Mouse (Mus musculus) testis, adult 2 months (tissue): ENCODE measurements at regions not wholly inside any gene's neighbourhood (a gene's known extent, or its start where the extent isn't known, plus 50 kb on each side); places are given as distances from the start of the nearest gene placed in this dataset.

Source experiments
- CTCF ChIP-seq: fragments of 200-500 bp; IDR thresholded peaks from 2 replicates; pipeline ENCODE4 v1.5.1; 2012; ENCODE audit warnings: low read depth, mild to moderate bottlenecking, inconsistent platforms, low read length, moderate library complexity; ENCODE audit not compliant: control insufficient read depth, insufficient read depth, insufficient replicate concordance
- POLR2A ChIP-seq: fragments of 200-500 bp; IDR thresholded peaks from 2 replicates; pipeline ENCODE4 v1.6.1; 2012; ENCODE audit warnings: low read depth, mild to moderate bottlenecking, inconsistent platforms, low read length, moderate library complexity; ENCODE audit not compliant: control insufficient read depth

DNA sequence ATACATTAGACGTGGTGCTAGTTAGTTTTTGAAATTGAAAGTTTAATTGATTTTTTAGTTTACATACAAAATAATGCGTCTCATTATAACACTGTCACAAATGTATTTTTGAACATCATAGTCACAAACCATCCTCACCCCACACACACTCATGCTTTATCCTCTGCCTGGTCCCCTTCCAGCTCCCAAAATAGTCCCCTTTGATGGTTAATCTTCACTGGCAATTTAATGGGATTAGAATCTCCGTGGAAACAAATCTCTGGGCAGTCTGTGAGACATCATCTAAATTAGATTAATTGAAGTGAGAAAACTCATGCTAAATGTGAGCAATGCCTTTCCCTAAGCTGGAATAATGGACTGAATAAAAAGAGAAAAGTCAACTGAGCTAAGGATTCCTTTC is 54.0 kb upstream of the Thrb start:
- TF ChIP-seq CTCF (no peak), POLR2A (no peak)
